Mouse (Mus musculus) G1E-ER4 (cell line): ENCODE results near the gene Ppp2r5e. TPM values are rescaled to one million over a fixed set of nuclear protein-coding genes. Genes with fewer than 3 reads are reported as not detected.

ENCODE experiments used
- GATA1 ChIP-seq: IDR thresholded peaks from one replicate; pipeline ENCODE4 v1.8.0; 2012; ENCODE audit warnings: low read length, inconsistent platforms
- polyA plus RNA-seq: library from polyadenylated mRNA; stranded (reverse); fragments of >175 nt; gene quantifications from 2 replicates; pipeline ENCODE4 v1.2.3, GENCODE M21; 2012

Ppp2r5e gene
- polyA plus RNA-seq, 1 experiment: 114 TPM

GRCm38 (mm10) chr12:75551671-75552070, 44.4 kb downstream of the Ppp2r5e start:
- TF ChIP-seq GATA1: no peak

- TF ChIP-seq GATA1: no peak
Observed at GRCm38 (mm10) chr12:75548999-75549398, 47.0 kb downstream of the Ppp2r5e start.

GRCm38 (mm10) chr12:75547174-75547573, 48.9 kb downstream of the Ppp2r5e start:
- no peak for TF ChIP-seq GATA1

GRCm38 (mm10) chr12:75546241-75546640, 49.8 kb downstream of the Ppp2r5e start:
- no peak for TF ChIP-seq GATA1

- TF ChIP-seq GATA1: no peak
Observed at GRCm38 (mm10) chr12:75545431-75545925, 50.6 kb downstream of the Ppp2r5e start.

GRCm38 (mm10) chr12:75544666-75545065, 51.4 kb downstream of the Ppp2r5e start:
- TF ChIP-seq GATA1: no peak

GRCm38 (mm10) chr12:75544259-75544658, 51.8 kb downstream of the Ppp2r5e start:
- TF ChIP-seq GATA1: no peak

GRCm38 (mm10) chr12:75543346-75543745, 52.7 kb downstream of the Ppp2r5e start:
- no peak for TF ChIP-seq GATA1

- TF ChIP-seq GATA1: no peak
Observed at GRCm38 (mm10) chr12:75540621-75541171, 55.3 kb downstream of the Ppp2r5e start.

- TF ChIP-seq GATA1: no peak
Observed at GRCm38 (mm10) chr12:75539228-75539627, 56.8 kb downstream of the Ppp2r5e start.

- TF ChIP-seq GATA1: no peak
Observed at GRCm38 (mm10) chr12:75537673-75538423, 58.2 kb downstream of the Ppp2r5e start.

GRCm38 (mm10) chr12:75537019-75537672, 58.9 kb downstream of the Ppp2r5e start:
- no peak for TF ChIP-seq GATA1

GRCm38 (mm10) chr12:75536566-75536965, 59.5 kb downstream of the Ppp2r5e start:
- TF ChIP-seq GATA1: no peak

- TF ChIP-seq GATA1: no peak
Observed at GRCm38 (mm10) chr12:75533145-75533544, 62.9 kb downstream of the Ppp2r5e start.

GRCm38 (mm10) chr12:75531895-75532294, 64.2 kb downstream of the Ppp2r5e start:
- TF ChIP-seq GATA1: no peak

GRCm38 (mm10) chr12:75528857-75529808, 66.9 kb downstream of the Ppp2r5e start:
- TF ChIP-seq GATA1: no peak
